Mouse (Mus musculus) mesoderm, embryonic 11.5 days (tissue): Measurements from ENCODE around the gene Gm8374.
"Not testable (repeated sequence)": the region's sequence is repeated elsewhere in the genome, so short reads cannot be mapped to it uniquely, and the experiment has no call there.

Experiments
- DNase-seq: peaks from one replicate; pipeline ENCODE4 v3.0.0-alpha.2; 2012; ENCODE audit warnings: low read depth, low spot score

Gene Gm8374

DNA sequence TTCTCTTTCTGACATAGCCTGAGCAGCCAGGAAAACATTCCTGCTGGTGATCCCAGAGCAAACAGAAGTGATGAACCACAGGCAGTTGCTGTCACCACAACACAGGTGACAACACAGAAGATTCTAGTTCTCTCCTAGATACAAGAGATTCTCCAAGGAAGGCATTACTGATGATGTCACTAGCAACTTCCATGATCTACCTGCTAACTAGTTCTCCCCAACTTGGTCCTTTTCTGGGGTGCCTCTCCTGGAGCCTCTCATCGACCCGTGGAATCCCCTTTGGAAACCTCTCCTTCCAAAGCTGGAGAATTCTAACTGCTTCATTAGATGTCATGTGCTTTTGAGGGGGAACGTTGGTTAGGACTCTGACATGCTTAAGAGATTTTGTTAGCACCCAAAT is at the start of gene Gm8374:
Gm8374 (minus strand) TSS at position 101 of the 400 bp plus-strand sequence.
- DNase-seq: not testable (repeated sequence)

DNA sequence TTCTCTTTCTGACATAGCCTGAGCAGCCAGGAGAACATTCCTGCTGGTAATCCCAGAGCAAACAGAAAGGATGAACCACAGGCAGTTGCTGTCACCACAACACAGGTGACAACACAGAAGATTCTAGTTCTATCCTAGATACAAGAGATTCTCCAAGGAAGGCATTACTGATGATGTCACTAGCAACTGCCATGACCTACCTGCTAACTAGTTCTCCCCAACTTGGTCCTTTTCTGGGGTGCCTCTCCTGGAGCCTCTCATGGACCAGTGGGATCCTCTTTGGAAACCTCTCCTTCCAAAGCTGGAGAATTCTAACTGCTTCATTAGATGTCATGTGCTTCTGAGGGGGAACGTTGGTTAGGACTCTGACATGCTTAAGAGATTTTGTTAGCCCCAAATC is 32.6 kb downstream of the Gm8374 start, which contains the start of gene Gm5797:
Gm5797 (minus strand) TSS at position 101 of the 400 bp plus-strand sequence.
- not testable (repeated sequence) for DNase-seq

DNA sequence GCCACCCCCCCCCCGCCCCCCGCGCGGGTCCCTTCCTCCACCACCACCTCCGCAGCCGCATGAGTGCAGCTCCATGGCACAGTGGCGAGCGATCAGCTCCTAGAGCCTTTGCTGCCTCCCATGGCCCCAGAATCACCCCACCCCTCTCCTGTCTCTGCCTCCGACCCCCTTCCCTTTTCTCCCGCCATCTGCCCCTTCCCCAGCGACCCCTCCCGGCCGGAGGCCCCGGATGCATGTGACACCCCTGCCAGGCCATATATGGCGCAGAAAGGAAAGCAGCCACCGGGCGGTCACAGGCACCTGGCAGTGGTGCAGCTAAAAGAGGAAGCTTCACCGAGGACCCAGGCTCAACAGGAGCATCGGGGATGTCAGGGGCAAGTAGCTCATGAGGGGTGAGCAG is 49.8 kb downstream of the Gm8374 start:
- DNase-seq: peak; percentile 66

DNA sequence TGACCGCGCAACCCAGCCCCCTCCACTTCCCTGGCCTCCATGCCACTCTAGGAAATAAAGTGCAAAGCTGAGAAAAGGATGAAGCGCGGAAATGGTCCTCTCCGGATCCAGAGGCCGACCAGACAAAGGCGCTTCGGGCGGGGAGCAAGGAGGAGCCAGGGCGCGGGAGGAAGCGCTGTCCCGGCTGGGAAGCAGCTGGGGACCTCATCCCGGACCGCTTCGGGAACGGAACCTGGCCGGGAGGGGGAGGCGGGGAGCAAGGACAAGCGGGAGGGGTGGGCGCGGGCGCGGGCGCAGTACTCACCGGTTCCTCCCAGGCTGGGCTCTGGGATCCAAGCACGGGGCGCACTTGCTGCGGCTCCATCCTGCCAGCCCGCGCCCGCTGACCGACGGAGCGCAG is 50.3 kb downstream of the Gm8374 start, which contains the start of gene Gm3739:
Gm3739 (minus strand) TSS at position 389 of the 400 bp plus-strand sequence.
- DNase-seq: not testable (repeated sequence)
